Mouse (Mus musculus) testis, adult 2 months (tissue): ENCODE measurements around the gene Gzmm.

Source experiments
- CTCF ChIP-seq: fragments of 200-500 bp; IDR thresholded peaks from 2 replicates; pipeline ENCODE4 v1.5.1; 2012; ENCODE audit warnings: low read depth, mild to moderate bottlenecking, inconsistent platforms, low read length, moderate library complexity; ENCODE audit not compliant: control insufficient read depth, insufficient read depth, insufficient replicate concordance
- POLR2A ChIP-seq: fragments of 200-500 bp; IDR thresholded peaks from 2 replicates; pipeline ENCODE4 v1.6.1; 2012; ENCODE audit warnings: low read depth, mild to moderate bottlenecking, inconsistent platforms, low read length, moderate library complexity; ENCODE audit not compliant: control insufficient read depth

- TF ChIP-seq CTCF (no peak), POLR2A (no peak)
These were observed 20.7 kb upstream of the Gzmm start for GRCm38 (mm10) chr10:79668076-79668475.
